Mouse (Mus musculus) embryonic facial prominence, embryonic 13.5 days (tissue): ENCODE data around the gene Tnfrsf23. TPM values are rescaled to one million over a fixed set of nuclear protein-coding genes. Genes with fewer than 3 reads are reported as not detected.
"Not testable (repeated sequence)": the region's sequence is repeated elsewhere in the genome, so short reads cannot be mapped to it uniquely, and the experiment has no call there.

ENCODE experiments used
- ATAC-seq: fragments of 200-750 bp; cut with Nextera tagmentation; 2 replicates; pipeline ENCODE4 v1.8.0; 2017; ENCODE audit warnings: low read depth; ENCODE audit not compliant: insufficient number of reproducible peaks, insufficient read depth, low FRiP score, low TSS enrichment
- H3K27ac ChIP-seq: fragments of 300-500 bp; sonication (generic); 2 replicates; pipeline ENCODE4 v1.5.1; 2015; ENCODE audit warnings: moderate library complexity, mild to moderate bottlenecking, inconsistent platforms
- H3K27me3 ChIP-seq: fragments of 300-500 bp; sonication (generic); 2 replicates; pipeline ENCODE4 v1.6.1; 2015; ENCODE audit warnings: mild to moderate bottlenecking, inconsistent platforms
- H3K36me3 ChIP-seq: fragments of 300-500 bp; sonication (generic); 2 replicates; pipeline ENCODE4 v1.6.1; 2015; ENCODE audit warnings: mild to moderate bottlenecking, inconsistent platforms
- H3K4me1 ChIP-seq: fragments of 300-500 bp; sonication (generic); 2 replicates; pipeline ENCODE4 v1.6.1; 2015; ENCODE audit warnings: inconsistent platforms
- H3K4me2 ChIP-seq: fragments of 300-500 bp; sonication (generic); 2 replicates; pipeline ENCODE4 v1.6.1; 2015; ENCODE audit warnings: moderate library complexity, mild to moderate bottlenecking, inconsistent platforms
- H3K4me3 ChIP-seq: fragments of 300-500 bp; sonication (generic); 2 replicates; pipeline ENCODE4 v1.5.1; 2015; ENCODE audit warnings: mild to moderate bottlenecking, inconsistent platforms
- H3K9ac ChIP-seq: fragments of 300-500 bp; sonication (generic); 2 replicates; pipeline ENCODE4 v1.6.1; 2015; ENCODE audit warnings: mild to moderate bottlenecking, inconsistent platforms
- H3K9me3 ChIP-seq: fragments of 300-500 bp; sonication (generic); 2 replicates; pipeline ENCODE4 v1.6.1; 2016; ENCODE audit warnings: inconsistent platforms
- WGBS: fragments of 180-500 bp; shearing (Covaris S2); methylation state at CpG from one replicate; pipeline ENCODE4 v1.1.7; 2015; ENCODE audit warnings: mixed read lengths; 5-methylcytosine and 5-hydroxymethylcytosine counted together
- polyA plus RNA-seq: library from polyadenylated mRNA; unstranded; fragments of >200 nt; fragmentation: Nextera tagmentation; extraction: Ambion mirVana; gene quantifications from 2 replicates; pipeline ENCODE4 v1.2.1, GENCODE M21; 2015

Gene Tnfrsf23
- polyA plus RNA-seq, 1 experiment from 2014 or later: 1.0 TPM

- 88% methylated on average over 1 of the region's 1 CpGs for WGBS
- no peak for ATAC-seq
- Histone ChIP-seq H3K9me3 (no peaks in the 10 kb centered on the region), H3K4me3 (no peak overlapping the region), H3K36me3 (no peaks in the 10 kb centered on the region), H3K4me2 (no peak overlapping the region), H3K27me3 (peaks cover 6% of the 10 kb centered on the region; the same call in 1 of the 2 replicates), H3K4me1 (peaks cover 5% of the 10 kb centered on the region; the same call in 1 of the 2 replicates), H3K9ac (no peak overlapping the region), H3K27ac (no peak overlapping the region)
These were observed 4.1 kb downstream of the Tnfrsf23 start for GRCm38 (mm10) chr7:143681566-143681965.

GRCm38 (mm10) chr7:143680836-143681235 lies 4.8 kb downstream of the Tnfrsf23 start:
- not testable (repeated sequence) for H3K4me2 ChIP-seq, H3K4me1 ChIP-seq, H3K27me3 ChIP-seq, H3K36me3 ChIP-seq, ATAC-seq, H3K9me3 ChIP-seq, H3K9ac ChIP-seq, H3K27ac ChIP-seq, H3K4me3 ChIP-seq
- WGBS: 48% methylated on average over 2 of the region's 2 CpGs

GRCm38 (mm10) chr7:143679650-143680049 lies 6.0 kb downstream of the Tnfrsf23 start:
- not testable (repeated sequence) for H3K9ac ChIP-seq, H3K27me3 ChIP-seq, H3K9me3 ChIP-seq, H3K4me3 ChIP-seq, H3K27ac ChIP-seq, H3K36me3 ChIP-seq, ATAC-seq, H3K4me2 ChIP-seq, H3K4me1 ChIP-seq
- 72% methylated on average over 2 of the region's 2 CpGs for WGBS

- no peak for ATAC-seq
- H3K4me3 ChIP-seq: no peak overlapping the region
These were observed 19.0 kb downstream of the Tnfrsf23 start for GRCm38 (mm10) chr7:143666427-143667311.

GRCm38 (mm10) chr7:143663470-143663869 lies 22.2 kb downstream of the Tnfrsf23 start:
- no peaks in the 10 kb centered on the region for H3K4me1 ChIP-seq
- no peak for ATAC-seq
- WGBS: 78% methylated on average over 2 of the region's 2 CpGs
- no peaks in the 10 kb centered on the region for H3K9me3 ChIP-seq
- no peak overlapping the region for H3K4me2 ChIP-seq
- no peaks in the 10 kb centered on the region for H3K36me3 ChIP-seq
- H3K27me3 ChIP-seq: no peaks in the 10 kb centered on the region
- no peak overlapping the region for H3K9ac ChIP-seq
- no peak overlapping the region for H3K4me3 ChIP-seq
- H3K27ac ChIP-seq: no peak overlapping the region

More at GRCm38 (mm10) chr7:143666427-143667311, 19.0 kb downstream of the Tnfrsf23 start:
- no peak overlapping the region for H3K9ac ChIP-seq
- no peak overlapping the region for H3K27ac ChIP-seq
- no peak overlapping the region for H3K4me2 ChIP-seq
- no peaks in the 10 kb centered on the region for H3K4me1 ChIP-seq
- no peaks in the 10 kb centered on the region for H3K27me3 ChIP-seq
- H3K36me3 ChIP-seq: no peaks in the 10 kb centered on the region
- H3K9me3 ChIP-seq: no peaks in the 10 kb centered on the region

- Histone ChIP-seq H3K4me3 (no peak overlapping the region), H3K27ac (no peak overlapping the region), H3K36me3 (no peaks in the 10 kb centered on the region), H3K27me3 (no peaks in the 10 kb centered on the region), H3K4me2 (no peak overlapping the region), H3K9me3 (no peaks in the 10 kb centered on the region), H3K9ac (no peak overlapping the region), H3K4me1 (no peaks in the 10 kb centered on the region)
- ATAC-seq: no peak
These were observed 24.9 kb downstream of the Tnfrsf23 start for GRCm38 (mm10) chr7:143660797-143661196.

GRCm38 (mm10) chr7:143649769-143650346 lies 35.8 kb downstream of the Tnfrsf23 start:
- H3K27me3 ChIP-seq, ATAC-seq, H3K27ac ChIP-seq, H3K9ac ChIP-seq, H3K36me3 ChIP-seq, H3K4me1 ChIP-seq, H3K9me3 ChIP-seq: not testable (repeated sequence)
- WGBS: 54% methylated on average over 10 of the region's 10 CpGs
- Histone ChIP-seq H3K4me2 (peak overlapping the region; percentile 71), H3K4me3 (peak overlapping the region; percentile 64)

- Histone ChIP-seq H3K4me3 (peak within 1 kb of the TSS; percentile 64), H3K9me3 (peaks cover 7% of the 10 kb centered on the region; the same call in 1 of the 2 replicates), H3K36me3 (no peaks in the 10 kb centered on the region), H3K4me1 (no peaks in the 10 kb centered on the region), H3K27ac (no peak within 1 kb of the TSS), H3K9ac (peak within 1 kb of the TSS; percentile 76), H3K27me3 (no peaks in the 10 kb centered on the region), H3K4me2 (peak within 1 kb of the TSS; percentile 71)
- WGBS: 1% methylated on average over 39 of the region's 39 CpGs
- peak; percentile 84 for ATAC-seq
These were observed 36.5 kb downstream of the Tnfrsf23 start, which contains the start of gene Tnfrsf22 for GRCm38 (mm10) chr7:143649034-143649768. TSS of gene Tnfrsf22 (minus strand) at chr7:143649661.

- H3K9me3 ChIP-seq: not testable (repeated sequence)
These were observed 41.7 kb downstream of the Tnfrsf23 start for GRCm38 (mm10) chr7:143643949-143644348.

GRCm38 (mm10) chr7:143636674-143637073 lies 49.0 kb downstream of the Tnfrsf23 start:
- no peak overlapping the region for H3K9ac ChIP-seq
- no peaks in the 10 kb centered on the region for H3K9me3 ChIP-seq
- peaks cover 6% of the 10 kb centered on the region for H3K36me3 ChIP-seq
- no peak overlapping the region for H3K4me2 ChIP-seq
- H3K27ac ChIP-seq: no peak overlapping the region
- no peak for ATAC-seq
- no peaks in the 10 kb centered on the region for H3K27me3 ChIP-seq
- H3K4me3 ChIP-seq: no peak overlapping the region
- 88% methylated on average over 1 of the region's 1 CpGs for WGBS
- H3K4me1 ChIP-seq: no peaks in the 10 kb centered on the region

More at GRCm38 (mm10) chr7:143643949-143644348, 41.7 kb downstream of the Tnfrsf23 start:
- H3K4me2 ChIP-seq, ATAC-seq, H3K27me3 ChIP-seq, H3K4me3 ChIP-seq, H3K4me1 ChIP-seq, H3K27ac ChIP-seq, H3K36me3 ChIP-seq, H3K9ac ChIP-seq: not testable (repeated sequence)
- 91% methylated on average over 2 of the region's 2 CpGs for WGBS

- Histone ChIP-seq H3K4me3 (no peak overlapping the region), H3K27me3 (no peaks in the 10 kb centered on the region), H3K9me3 (no peaks in the 10 kb centered on the region), H3K4me2 (no peak overlapping the region), H3K9ac (no peak overlapping the region), H3K36me3 (no peaks in the 10 kb centered on the region; the same call in 1 of the 2 replicates), H3K4me1 (no peaks in the 10 kb centered on the region), H3K27ac (no peak overlapping the region)
- no peak for ATAC-seq
- 72% methylated on average over 2 of the region's 2 CpGs for WGBS
These were observed 54.2 kb downstream of the Tnfrsf23 start for GRCm38 (mm10) chr7:143631503-143631902.
